Mouse (Mus musculus): ENCODE data around the gene Rsrc1. TPM values are rescaled to one million over a fixed set of nuclear protein-coding genes. Genes with fewer than 3 reads are reported as not detected.

Rsrc1 gene
- 39.1 TPM for polyA plus RNA-seq (2017; shearing (Covaris generic))

DNA sequence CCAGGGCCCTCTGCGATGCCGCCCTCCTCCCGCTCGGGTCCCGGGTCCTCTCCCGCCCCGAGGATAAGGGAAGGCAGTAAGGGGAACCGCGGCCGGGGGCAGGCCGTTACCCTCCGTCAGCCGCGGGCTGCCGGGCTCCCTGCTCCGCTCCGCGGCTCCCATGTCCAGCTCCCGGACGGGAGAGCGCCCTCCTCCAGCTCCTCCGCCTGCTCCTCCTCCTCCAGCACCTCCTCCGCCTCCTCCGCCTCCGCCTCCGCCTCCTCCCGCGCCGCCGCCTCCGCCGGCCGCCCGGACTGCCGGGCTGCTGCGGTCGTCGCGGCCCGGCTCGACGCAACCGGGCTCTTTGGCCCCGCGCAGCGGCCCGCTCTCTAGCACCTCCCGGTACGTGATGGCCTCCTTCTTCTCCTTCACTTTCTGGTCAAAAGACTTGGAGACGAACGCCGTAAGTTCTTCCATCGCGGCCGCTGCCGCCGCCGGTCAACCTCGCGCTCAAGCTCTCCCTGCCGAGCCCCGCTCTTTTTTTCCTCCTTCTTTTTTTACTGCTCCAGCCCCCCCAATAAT is at the start of gene Rsrc1:
Gene Rsrc1 (plus strand): TSS at position 290 of the 561 bp plus-strand sequence.

DNA sequence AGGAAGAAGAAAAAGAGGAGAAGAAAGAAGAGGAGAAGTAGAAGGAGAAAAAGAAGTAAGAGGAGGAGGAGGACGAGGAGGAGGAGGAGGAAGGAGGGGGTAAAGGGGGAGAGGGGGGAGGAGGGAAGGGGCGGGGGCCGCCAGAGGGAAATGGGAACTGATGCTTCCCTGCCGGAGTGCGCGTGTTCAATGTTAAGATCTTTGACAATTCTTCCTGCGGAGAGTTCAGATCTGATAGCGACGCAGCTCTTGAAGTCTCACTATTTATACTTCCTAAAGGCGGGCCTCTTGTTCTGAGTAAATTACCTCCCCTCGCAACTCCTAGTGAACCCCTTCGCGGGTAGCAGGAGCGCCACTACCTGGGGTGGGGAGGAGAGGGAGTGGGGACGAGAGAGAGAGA is 516 bp downstream of the Rsrc1 start, which contains the start of gene Shox2:
Gene Shox2 (minus strand): TSS at position 66 of the 400 bp plus-strand sequence.

DNA sequence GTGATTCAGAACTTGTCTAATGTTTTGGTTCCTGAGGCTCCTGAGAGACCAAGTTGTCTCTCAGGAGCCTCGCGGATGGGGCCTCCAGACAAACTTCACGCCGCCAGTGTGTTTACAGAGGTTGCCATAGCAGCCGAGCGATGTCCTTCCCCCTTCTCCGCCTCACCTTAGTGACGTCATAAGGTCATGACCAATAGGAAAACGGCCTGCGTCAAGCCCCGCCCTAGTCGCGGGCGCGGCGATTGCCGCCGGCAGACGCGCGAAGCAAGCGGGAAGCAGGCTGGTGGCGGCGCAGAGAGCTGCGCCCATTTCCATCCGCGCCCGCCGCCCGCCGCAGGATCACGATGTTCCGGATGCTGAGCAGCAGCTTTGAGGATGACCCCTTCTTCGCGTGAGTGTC is 392.7 kb downstream of the Rsrc1 start, which contains the start of gene Mlf1:
Gene Mlf1 (plus strand): TSS at position 226 of the 400 bp plus-strand sequence.

DNA sequence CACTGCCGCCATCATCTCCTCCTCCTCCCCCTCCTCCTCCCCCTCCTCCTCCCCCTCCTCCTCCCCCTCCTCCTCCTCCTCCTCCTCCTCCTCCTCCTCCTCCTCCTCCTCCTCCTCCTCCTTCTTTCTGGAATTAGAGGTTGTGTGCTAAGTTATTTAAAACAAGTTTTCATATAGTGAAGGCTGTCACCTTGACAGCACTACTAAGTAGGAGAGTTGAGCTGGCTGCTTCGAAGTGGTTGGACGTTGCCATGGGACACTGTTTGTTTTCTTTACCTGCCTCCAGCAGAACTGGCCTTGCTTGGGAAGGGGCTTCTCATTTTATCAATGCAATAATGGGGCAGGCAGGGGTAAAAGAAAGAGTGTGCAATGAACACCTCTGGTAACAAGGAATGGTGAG is 393.9 kb downstream of the Rsrc1 start, which contains the start of gene Gm17402:
Gene Gm17402 (minus strand): TSS at position 101 of the 400 bp plus-strand sequence.

Other genes with a start within 250 kb of the Rsrc1 start
- not detected for gene Shox2, start 381 bp downstream of the Rsrc1 start, polyA plus RNA-seq (2017; shearing (Covaris generic))

Measured in CD4-positive, CD25-positive, alpha-beta regulatory T cell (primary cell).